Mouse (Mus musculus) B cell, adult (primary cell): Measurements from ENCODE around the gene Scd4. TPM values are rescaled to one million over a fixed set of nuclear protein-coding genes. Genes with fewer than 3 reads are reported as not detected.

Experiments used
- total RNA-seq: library from RNA; stranded (reverse); gene quantifications from 4 replicates; pipeline ENCODE4 v1.2.4, GENCODE M21; 2023; ENCODE audit not compliant: inconsistent age

Scd4 gene
- total RNA-seq: 1.2 to 2.3 TPM (median 1.4 TPM) in 4 replicates

DNA sequence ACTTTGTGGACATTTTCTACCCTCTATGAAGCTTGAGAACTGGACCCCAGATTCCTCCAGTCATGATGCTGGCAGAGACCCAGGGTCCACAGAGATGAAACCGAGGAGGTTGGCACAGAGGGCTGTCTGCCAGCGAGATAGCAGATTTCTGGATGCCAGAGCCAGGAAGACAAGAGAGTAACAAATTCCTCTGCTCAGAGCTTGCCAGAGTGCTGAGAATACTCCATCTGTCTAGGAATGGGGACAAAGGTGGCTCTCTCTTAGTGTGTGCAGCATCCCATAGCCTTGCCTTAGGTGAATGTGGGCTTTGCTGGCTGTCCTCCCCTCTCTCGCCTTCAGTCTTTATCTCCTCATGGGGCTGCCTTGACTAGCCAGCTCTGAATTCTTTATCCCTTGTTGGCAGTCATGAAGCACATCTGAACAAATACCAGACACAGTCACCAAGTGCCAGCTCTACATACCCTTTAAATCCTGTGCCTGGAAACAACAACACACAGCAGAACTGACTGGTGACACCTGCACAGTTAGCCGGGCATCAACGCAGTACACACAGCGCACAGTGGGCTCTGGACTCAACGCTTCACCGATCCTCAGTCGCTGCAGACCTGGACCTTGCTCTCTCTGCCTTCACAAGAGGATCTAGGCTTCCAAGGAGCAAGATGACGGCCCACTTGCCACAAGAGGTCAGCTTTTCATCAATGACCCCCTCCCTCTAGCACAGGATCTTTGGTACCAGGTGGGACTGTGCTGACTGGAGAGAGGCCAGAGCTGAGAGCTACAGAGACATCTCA is at the start of gene Scd4:
TSS of gene Scd4 (plus strand) at position 260 of the 791 bp plus-strand sequence.

DNA sequence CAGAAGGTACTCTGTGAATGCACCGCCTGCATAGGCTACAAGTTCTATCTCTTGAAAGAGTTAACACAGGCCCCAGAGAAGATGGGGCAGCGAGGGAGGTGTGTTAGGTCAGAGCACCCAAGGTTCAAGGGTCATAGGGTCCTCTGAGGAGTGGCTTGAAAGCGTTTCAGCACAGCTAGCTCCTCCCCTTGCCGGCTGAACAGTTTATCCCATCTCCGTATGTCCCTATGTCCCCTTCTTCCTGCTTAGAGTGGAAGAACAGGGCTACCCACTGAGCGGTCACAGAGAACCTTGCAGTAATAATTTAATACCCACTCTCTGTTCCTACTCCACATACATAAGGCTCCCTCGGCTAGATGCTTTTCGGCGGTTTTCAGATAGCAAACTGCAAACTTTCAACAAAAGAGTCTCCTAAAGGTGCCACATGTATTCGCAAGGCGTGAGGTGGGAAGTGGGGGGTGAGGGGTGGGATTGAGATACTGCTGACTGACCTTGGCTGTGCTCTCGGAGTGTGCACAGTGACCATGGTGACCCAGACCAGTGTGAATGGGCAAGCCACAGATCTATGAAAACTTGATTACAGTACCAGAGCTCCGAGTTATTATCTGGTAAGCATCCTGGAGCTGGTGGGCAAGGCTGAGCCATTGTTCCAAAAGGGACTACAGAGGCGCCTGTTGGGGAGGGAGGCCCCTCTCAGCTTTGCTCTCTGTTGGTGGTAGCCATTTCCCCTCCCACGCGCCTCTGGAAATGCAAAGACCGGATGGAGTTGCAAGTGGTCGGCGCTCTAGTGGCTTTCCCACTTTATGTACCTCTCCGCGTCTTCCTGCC is 39.7 kb upstream of the Scd4 start, which contains the start of gene Scd2:
TSS of gene Scd2 (plus strand) at position 734 of the 828 bp plus-strand sequence.

Other genes starting within 250 kb of the Scd4 start
- 77.9 to 88.7 TPM (median 85.6 TPM) in 4 replicates for gene Chuk, start 225.6 kb upstream of the Scd4 start, total RNA-seq
- gene Cwf19l1, start 197.2 kb upstream of the Scd4 start, total RNA-seq: 27.2 to 32.4 TPM (median 30.7 TPM) in 4 replicates
- gene Bloc1s2, start 186.6 kb upstream of the Scd4 start, total RNA-seq: 86.7 to 110 TPM (median 93.0 TPM) in 4 replicates
- not detected in 4 replicates for gene Pkd2l1, start 140.7 kb upstream of the Scd4 start, total RNA-seq
- gene Scd3, start 129.8 kb upstream of the Scd4 start, total RNA-seq: not detected in 4 replicates
- gene Scd2, start 39.4 kb upstream of the Scd4 start, total RNA-seq: 30.8 to 45.6 TPM (median 37.3 TPM) in 4 replicates
- gene Scd1, start 74.8 kb downstream of the Scd4 start, total RNA-seq: 946 to 1,048 TPM (median 1,031 TPM) in 4 replicates
- not detected in 4 replicates for gene Wnt8b, start 160.4 kb downstream of the Scd4 start, total RNA-seq
- 1.9 to 3.2 TPM (median 2.5 TPM) in 4 replicates for gene Sec31b, start 212.8 kb downstream of the Scd4 start, total RNA-seq
- not detected in 4 replicates for gene Gm20538, start 219.7 kb downstream of the Scd4 start, total RNA-seq
- 100 to 138 TPM (median 127 TPM) in 4 replicates for gene Ndufb8, start 222.3 kb downstream of the Scd4 start, total RNA-seq
- gene Hif1an, start 229.8 kb downstream of the Scd4 start, total RNA-seq: 50.7 to 64.0 TPM (median 56.0 TPM) in 4 replicates